Mouse (Mus musculus) layer of hippocampus, adult 9-10 months (tissue): ENCODE results near the gene Ppp1r26.

Experiments
- DNase-seq: peaks from one replicate; pipeline ENCODE4 v3.0.0; 2022; ENCODE audit warnings: low spot score

Gene Ppp1r26

GRCm38 (mm10) chr2:28446515-28447314 is at the start of gene Ppp1r26:
Gene Ppp1r26 (plus strand): TSS chr2:28446800.
- no peak for DNase-seq

GRCm38 (mm10) chr2:28396928-28397327 is 49.7 kb upstream of the Ppp1r26 start:
- DNase-seq: no peak

GRCm38 (mm10) chr2:28397417-28398119 is 49.0 kb upstream of the Ppp1r26 start:
- DNase-seq: no peak

- DNase-seq: no peak
Measured at GRCm38 (mm10) chr2:28401647-28402046, 45.0 kb upstream of the Ppp1r26 start.

GRCm38 (mm10) chr2:28402128-28402527 is 44.5 kb upstream of the Ppp1r26 start:
- no peak for DNase-seq

DNA sequence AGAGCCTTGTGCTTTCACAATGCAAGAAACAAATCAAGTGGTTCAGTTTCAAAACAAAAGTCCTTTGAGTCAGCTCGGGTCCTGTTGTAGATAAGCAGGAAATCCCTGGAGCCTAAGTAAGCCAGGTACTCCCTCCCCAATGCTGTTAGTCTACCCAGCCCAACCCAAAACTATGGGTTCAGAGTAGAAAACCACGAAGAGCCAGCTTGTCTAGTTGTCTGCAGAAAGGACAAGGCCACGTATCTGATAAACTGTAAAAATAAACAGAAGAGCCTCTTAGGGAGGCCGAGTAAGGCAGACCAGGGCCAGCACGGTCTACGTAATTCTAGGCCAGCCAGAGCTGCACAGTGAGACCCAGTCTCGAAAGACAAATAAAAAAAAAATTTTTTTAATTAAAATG is 38.8 kb upstream of the Ppp1r26 start:
- DNase-seq: no peak

DNA sequence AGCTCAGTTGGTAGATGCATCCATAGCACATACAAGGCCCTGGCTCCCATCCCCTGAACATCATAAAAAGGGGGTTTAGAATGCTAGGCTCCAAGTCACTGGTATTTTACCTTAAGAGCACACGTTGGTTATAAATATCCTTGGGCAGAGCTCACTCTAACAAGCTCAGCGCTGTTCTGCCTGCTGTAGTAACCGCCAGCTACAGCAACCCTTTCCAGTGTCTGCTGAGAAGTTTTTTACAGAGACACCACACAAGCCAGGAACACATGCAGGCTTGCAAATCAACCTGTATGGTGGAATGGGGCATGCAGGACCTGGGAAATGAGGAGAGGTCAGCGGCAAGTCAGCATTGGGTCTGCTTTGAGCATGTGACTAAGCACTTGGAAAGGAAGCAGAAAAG is 37.5 kb upstream of the Ppp1r26 start:
- no peak for DNase-seq

DNA sequence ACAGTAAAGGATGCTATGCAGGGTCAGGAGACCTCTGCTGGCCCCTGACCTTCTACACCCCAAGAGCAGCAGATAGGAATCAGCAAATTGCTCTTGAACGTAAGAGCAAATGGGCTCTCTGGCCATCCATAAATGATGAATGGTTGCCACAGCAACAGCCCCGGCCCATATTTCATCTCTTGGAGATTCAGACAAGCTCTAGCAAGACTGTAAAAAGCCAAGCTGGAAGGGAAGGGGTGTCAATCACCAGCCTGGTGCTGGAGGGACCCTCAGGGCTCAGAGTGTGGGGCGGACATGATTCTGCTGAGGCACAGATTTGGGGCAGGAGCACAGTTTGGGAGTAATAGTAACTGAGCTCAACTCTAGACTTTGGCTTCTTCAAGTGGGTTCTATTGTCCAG is 37.0 kb upstream of the Ppp1r26 start:
- DNase-seq: no peak

- peak; percentile 83 for DNase-seq
Measured at GRCm38 (mm10) chr2:28412936-28413335, 33.7 kb upstream of the Ppp1r26 start.

DNA sequence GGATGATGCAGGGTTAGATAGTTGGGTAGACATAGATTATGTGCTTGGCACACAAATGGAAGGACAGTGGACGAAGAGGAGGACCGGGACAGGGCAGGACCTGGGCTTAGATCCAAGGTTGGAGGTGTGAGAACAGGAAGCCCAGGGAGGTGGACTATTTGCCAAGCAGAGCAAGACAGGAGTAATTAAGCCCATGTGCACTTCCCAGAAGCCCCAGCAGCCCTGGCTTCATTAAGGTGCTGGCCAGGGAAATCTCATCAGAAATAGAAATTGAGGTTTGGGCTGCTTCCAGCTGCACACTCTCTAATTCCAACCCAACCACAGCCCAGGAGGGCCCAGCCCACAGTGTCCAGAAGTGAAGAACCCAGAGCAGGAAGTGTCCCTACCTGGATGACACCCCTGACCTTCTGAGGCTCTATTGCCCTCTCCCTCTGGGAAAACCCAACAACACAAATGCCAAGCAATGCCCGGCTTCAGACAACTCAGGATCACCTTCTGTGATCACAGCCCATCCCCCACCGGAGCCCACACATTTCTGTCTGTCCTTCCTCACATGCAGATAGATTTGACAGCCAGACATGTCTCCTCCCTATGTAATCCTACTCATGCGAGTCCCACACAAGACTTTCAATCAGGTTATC is 32.4 kb upstream of the Ppp1r26 start:
- no peak for DNase-seq

- no peak for DNase-seq
Measured at GRCm38 (mm10) chr2:28414757-28415137, 31.9 kb upstream of the Ppp1r26 start.

DNA sequence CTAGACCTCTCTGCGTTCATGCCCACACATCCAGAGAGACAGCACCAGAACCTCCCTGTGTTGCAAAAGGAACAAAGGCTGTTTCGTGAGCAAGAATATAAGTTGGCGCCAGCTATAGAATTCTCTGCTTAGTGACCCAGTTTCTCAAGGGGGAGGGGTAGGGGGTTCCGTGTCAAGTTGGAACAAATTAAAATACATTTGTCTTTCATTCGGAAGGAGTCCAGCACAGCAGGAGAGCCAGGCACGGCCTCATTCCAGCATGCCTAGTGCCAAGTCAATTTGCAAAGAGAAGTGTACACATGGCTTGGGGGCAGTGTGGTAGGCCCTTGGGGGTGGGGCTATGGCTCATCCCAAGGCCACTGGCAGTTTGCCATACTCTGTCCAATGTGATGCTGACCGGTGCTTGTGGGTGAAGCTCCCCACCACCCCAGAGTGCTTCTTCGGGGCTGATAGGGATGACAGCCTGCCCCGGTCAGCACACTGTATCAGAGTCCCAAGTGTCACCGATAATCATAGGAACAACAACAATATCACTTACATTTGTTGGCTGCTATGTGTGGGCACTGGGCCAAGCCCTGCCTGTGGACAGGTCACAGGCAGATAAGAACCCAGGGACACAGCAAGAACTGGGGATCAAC is 31.1 kb upstream of the Ppp1r26 start:
- DNase-seq: peak; percentile 61

DNA sequence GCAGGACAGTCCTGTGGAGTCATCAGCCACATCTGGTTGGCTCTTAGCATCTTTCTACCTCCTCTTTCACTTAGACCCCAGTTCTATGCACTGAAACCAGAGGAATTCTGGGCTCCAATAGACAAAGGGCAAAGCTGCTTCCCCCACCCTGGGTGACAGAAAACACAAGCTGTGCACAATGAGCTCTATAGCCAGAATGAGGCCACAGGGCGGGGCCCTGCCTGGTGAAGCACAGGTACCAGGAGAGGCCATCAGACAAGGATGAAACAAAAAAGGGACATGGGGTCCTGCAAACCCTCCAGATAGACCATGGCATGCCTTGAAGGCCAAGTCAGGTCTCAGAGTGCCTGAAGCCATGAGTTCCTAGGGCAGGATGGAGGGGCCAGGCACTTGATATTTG is 30.1 kb upstream of the Ppp1r26 start:
- no peak for DNase-seq

GRCm38 (mm10) chr2:28418034-28418433 is 28.6 kb upstream of the Ppp1r26 start:
- DNase-seq: peak; percentile 93

GRCm38 (mm10) chr2:28419898-28420297 is 26.7 kb upstream of the Ppp1r26 start:
- DNase-seq: peak; percentile 95

- no peak for DNase-seq
Measured at GRCm38 (mm10) chr2:28423167-28423566, 23.4 kb upstream of the Ppp1r26 start.

DNA sequence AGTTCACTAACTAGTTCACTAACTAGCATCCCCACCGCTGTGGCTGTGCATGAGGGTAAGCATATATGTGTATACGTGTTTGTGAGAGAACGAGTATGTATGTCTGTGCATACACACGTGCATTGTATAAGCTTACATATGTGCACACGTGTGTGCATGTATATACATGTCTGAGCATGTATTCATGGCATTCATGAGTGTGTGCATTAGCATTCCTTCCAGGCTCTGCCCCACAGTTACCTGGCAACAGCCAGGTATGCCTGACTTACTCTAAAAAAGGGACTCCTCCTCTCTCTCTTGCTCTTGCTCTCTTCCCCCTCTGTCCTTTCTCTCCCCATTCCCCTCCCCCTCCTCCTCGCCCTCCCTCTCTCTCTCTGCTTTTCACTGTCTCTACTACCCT is 19.4 kb upstream of the Ppp1r26 start:
- DNase-seq: no peak

DNA sequence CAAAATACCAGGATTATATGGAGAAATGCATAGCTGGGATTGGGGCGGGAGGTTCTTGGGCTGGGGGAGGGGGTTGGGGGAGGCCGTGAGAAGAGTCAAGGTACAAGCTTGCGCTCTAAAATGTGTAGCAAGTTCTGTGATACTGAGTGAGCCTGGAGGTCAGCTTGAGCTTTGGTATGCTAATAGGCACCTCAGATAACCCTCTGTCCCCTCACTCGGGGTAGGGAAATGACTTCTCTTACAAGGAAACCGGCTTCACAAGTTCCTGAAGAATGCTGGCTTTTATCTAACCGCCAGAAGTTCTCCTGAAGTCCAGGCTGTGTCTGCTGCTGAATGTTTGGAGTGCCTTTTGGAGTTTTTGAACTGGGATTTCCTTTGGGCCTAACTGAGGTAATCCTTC is 15.8 kb upstream of the Ppp1r26 start:
- DNase-seq: no peak

DNA sequence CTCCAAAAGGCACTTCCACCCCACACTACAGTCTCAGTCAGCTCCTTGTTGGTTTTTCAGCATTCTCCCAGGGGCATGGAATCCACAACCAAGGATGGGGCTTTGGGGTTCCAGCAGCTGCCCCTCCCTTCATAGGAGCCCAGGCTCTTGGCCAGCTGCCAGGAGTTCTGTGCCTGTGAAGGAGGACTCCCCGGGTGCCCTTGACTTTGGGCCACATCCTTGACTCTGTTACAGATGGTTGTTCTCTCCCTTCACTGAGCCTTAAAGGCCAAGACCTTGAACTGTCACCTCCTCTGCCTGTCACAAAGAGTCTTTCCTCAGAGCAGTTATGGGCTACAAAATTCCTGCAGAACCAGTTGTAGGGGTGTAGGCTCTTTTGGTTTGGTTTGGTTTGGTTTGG is 13.8 kb upstream of the Ppp1r26 start:
- DNase-seq: no peak

GRCm38 (mm10) chr2:28433512-28433911 is 13.1 kb upstream of the Ppp1r26 start:
- no peak for DNase-seq

DNA sequence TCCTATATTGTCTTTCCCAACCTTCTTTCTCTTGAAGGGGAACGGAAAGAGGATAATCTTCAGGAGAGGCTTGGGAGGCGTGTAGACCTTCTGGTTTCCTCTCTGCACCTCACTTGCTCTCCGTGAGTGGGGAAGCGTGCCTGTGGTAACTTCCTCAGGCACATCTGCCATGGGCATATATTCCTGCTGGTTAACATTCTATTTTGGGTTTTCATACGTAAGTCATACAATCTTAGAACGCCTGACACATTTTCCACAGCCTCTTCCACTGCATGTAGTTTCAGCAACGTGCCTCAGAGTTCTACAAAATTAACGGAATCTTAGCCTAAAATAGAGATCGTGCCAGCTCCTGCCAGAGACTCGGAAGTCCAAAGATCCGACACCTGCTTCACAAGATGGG is 11.2 kb upstream of the Ppp1r26 start:
- no peak for DNase-seq

DNA sequence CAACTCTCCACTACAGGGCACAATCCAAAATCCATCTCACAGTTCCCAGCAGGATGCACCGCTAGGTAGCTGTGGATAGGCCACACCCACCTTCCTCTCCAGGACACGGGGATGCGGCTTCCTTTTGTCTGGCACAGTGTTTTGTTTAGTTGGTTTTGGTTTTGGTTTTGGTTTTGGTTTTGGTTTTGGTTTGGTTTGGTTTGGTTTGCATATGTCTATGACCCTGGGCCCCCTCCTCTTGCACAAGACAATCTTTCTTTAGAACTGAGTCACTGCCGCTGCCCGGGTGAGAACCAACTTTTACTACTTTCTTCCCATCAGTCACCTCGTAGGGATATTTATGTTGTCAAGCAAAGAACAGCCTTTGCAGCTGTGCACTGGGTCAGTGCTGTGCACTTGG is 5.8 kb upstream of the Ppp1r26 start:
- DNase-seq: no peak

DNA sequence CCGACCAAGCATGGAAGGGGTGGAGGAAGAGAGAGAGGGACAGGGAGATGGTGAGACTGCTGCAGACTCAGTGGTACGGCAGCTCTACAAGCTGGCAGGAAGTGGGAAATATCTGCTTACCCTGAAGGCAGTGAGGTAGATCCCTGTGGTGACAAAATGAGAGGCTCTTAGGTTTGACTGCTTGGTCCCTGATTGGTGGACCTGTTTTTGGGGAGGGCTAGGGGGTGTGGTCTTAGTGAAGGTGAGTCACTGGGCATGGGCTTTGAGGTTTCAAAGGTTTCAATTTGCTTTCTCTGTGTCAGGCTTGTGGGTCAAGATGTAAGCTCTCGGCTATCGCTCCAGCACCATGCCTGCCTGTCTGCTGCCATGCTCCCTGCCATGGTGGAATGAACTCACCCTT is 1.5 kb upstream of the Ppp1r26 start:
- no peak for DNase-seq
